Mouse (Mus musculus): Measurements from ENCODE around the gene Rftn2. TPM values are rescaled to one million over a fixed set of nuclear protein-coding genes. Genes with fewer than 3 reads are reported as not detected.
"Not testable (repeated sequence)": the region's sequence is repeated elsewhere in the genome, so short reads cannot be mapped to it uniquely, and the experiment has no call there.

Gene Rftn2
- polyA plus RNA-seq, 1 experiment from 2014 or later = 6.9 TPM

DNA sequence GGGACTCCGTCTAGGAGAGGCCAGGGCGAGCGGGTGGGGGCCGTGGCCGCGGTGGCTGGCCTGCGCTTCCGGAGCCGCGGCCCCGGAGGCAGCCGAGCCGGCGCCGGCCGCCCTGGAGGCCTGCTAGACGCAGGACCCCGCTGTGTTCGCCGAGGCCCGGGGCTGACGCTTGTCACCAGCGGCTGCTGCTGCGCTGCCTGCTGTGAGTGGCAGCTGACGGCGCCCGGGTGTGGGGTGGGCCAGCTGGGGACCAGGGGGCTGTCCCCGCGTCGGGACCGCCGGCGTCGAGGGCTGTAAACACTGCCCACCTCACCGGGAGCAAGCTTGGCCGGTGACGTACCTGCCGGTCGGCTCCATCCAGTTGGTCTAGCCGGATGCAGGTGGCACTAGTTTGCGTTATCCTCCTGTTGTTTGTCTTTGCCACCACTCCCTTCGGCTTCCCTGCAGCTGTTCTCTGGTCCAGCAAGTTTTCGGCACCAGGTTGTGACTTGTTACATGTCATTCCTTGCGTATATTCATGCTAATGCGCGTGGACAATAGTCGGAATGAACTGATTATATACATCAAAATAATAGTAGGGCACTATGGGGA is 95.1 kb downstream of the Rftn2 start:
- WGBS = under 1% methylated on average over 34 of the region's 47 CpGs

DNA sequence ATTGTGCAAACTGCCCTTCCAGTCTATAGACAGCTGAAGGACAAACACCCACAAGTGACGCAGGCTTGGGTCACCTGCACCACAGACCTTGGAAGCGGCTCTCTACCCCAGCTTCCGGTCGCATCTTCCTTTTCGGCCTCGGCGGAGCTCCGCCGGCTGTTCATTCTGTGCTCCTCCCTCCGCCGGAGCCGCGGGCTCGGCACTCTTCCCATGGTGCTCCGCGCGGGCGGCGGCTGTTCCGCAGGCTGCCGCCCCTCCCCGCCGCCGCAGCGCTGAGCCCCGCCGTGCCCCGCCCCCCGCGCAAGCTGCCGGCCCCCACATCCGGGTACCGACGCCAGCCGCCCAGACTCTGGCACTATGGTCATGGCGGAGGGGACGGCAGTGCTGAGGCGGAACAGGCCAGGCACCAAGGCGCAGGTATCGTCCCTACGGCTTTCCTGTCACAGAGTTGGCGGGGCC is 95.6 kb downstream of the Rftn2 start, which contains the start of gene Mob4:
Gene Mob4, plus strand, starts transcription at position 289 of the 459 bp plus-strand sequence.
- Histone ChIP-seq H3K4me3 (peak within 1 kb of the TSS; percentile 71), H3K27me3 (replicated peaks) (no peaks in the 10 kb centered on the region), H3K36me3 (replicated peaks) (no peaks in the 10 kb centered on the region), H3K9me3 (no peaks in the 10 kb centered on the region), H3K4me1 (peaks cover 24% of the 10 kb centered on the region), H3K27ac (peak within 1 kb of the TSS; percentile 95), H3K4me2 (peak within 1 kb of the TSS; percentile 62), H3K9ac (peak within 1 kb of the TSS; percentile 99)
- under 1% methylated on average over 42 of the region's 42 CpGs for WGBS
- ATAC-seq (replicated peaks) = peak; percentile 98

More for the DNA sequence above, 95.1 kb downstream of the Rftn2 start:
- H3K4me3 ChIP-seq = peak overlapping the region; percentile 71
- H3K36me3 ChIP-seq (replicated peaks) = no peaks in the 10 kb centered on the region
- peak overlapping the region; percentile 95 for H3K27ac ChIP-seq
- H3K9me3 ChIP-seq = no peaks in the 10 kb centered on the region
- H3K4me2 ChIP-seq = peak overlapping the region; percentile 62
- H3K4me1 ChIP-seq = peaks cover 24% of the 10 kb centered on the region
- peak overlapping the region; percentile 99 for H3K9ac ChIP-seq
- peak; percentile 82 for ATAC-seq (replicated peaks)
- H3K27me3 ChIP-seq (replicated peaks) = no peaks in the 10 kb centered on the region

DNA sequence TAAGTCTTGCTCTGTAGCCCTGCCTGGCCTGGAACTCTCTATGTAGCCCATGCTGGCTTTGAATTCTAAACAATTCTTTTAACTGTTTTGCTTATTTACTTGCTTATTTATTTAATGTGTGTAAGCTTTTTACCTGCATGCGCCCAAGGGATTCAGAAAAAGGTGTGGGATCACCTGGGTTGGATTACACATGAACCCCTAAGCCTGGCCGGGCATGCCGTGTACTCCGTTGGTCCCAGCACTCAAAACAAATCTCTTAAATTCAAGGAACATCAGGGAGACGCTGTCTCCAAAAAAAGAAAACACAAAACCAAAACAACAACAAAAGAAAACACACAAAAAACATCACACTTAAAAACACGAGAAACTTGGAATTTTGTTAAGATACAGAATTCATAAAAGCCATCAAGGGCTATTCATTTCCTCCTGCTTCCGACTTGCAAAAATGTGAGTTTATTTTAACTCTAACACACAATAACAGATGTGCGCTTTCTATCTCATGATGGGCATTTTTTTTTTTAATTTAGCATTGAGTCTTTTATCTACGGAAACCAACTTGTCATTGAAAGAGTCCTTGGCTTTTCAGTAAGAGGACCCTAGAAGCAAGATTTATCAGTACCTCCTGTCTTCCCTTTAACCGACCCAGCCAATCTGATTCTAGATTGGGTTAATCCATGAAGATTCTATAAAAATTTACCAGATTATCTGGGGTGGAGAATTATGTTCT is 96.2 kb downstream of the Rftn2 start:
- peak overlapping the region; percentile 61 for H3K9ac ChIP-seq
- peak overlapping the region; percentile 95 for H3K27ac ChIP-seq
- ATAC-seq (replicated peaks) = no peak
- H3K9me3 ChIP-seq = no peaks in the 10 kb centered on the region
- H3K4me2 ChIP-seq = peak overlapping the region; percentile 62
- 68% methylated on average over 10 of the region's 10 CpGs for WGBS
- H3K36me3 ChIP-seq (replicated peaks) = no peaks in the 10 kb centered on the region
- peak overlapping the region; percentile 71 for H3K4me3 ChIP-seq
- no peaks in the 10 kb centered on the region for H3K27me3 ChIP-seq (replicated peaks)
- H3K4me1 ChIP-seq = peaks cover 24% of the 10 kb centered on the region

DNA sequence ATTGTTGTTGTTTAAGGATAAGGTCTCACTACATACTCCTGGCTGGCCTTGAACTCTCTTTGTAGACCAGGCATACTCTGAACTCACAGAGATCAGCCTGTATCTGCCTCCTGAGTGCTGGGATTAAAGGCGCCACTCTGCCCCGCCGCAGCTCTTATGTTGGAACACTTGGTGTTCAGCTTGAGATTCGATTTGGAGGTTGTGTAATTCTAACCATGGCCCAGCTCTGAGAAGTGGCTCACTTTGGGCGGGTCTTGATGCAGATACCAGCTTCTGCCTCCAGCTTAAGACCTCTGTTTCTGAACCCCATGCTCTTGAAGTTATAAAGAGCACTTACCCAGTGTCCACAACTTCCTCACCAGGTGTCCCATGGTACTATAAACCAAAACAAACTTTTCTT is 96.9 kb downstream of the Rftn2 start:
- H3K4me2 ChIP-seq = no peak overlapping the region
- no peaks in the 10 kb centered on the region for H3K36me3 ChIP-seq (replicated peaks)
- no peak overlapping the region for H3K27ac ChIP-seq
- 93% methylated on average over 5 of the region's 5 CpGs for WGBS
- no peak overlapping the region for H3K9ac ChIP-seq
- H3K9me3 ChIP-seq = no peaks in the 10 kb centered on the region
- ATAC-seq (replicated peaks) = no peak
- H3K4me3 ChIP-seq = no peak overlapping the region
- peaks cover 24% of the 10 kb centered on the region for H3K4me1 ChIP-seq
- H3K27me3 ChIP-seq (replicated peaks) = no peaks in the 10 kb centered on the region

DNA sequence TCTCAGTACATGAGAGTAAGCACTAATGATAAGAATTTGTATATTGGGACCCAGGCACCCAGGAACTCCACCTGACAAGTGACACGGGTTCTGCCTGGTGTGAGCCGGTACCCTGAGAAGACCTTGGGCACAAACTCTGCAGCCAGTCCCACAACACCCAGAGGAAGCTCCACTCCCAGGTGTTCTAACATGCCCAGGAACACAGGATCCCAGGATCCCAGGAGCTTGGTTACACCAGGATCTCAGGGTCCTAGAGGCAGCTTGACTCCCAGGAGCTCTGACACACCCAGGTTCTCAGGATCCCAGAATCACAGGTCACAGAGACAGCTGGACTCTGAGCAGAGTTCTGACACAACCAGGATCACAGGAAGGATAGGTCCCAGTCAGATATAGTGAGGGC is 102.4 kb downstream of the Rftn2 start:
- H3K4me1 ChIP-seq; H3K27ac ChIP-seq; ATAC-seq (replicated peaks); H3K4me3 ChIP-seq; H3K9ac ChIP-seq; H3K36me3 ChIP-seq (replicated peaks); H3K27me3 ChIP-seq (replicated peaks); H3K9me3 ChIP-seq; H3K4me2 ChIP-seq: not testable (repeated sequence)
- WGBS = 89% methylated on average over 2 of the region's 2 CpGs

- Histone ChIP-seq H3K36me3 (replicated peaks) (no peaks in the 10 kb centered on the region), H3K4me2 (no peak overlapping the region), H3K4me3 (no peak overlapping the region), H3K27ac (no peak overlapping the region), H3K9me3 (no peaks in the 10 kb centered on the region), H3K9ac (no peak overlapping the region), H3K4me1 (no peaks in the 10 kb centered on the region), H3K27me3 (replicated peaks) (no peaks in the 10 kb centered on the region)
- whole genome bisulfite sequencing = 95% methylated on average over 2 of the region's 2 CpGs
- ATAC-seq (replicated peaks) = no peak
Observed at GRCm38 (mm10) chr1:55123561-55123960, 103.0 kb downstream of the Rftn2 start.

DNA sequence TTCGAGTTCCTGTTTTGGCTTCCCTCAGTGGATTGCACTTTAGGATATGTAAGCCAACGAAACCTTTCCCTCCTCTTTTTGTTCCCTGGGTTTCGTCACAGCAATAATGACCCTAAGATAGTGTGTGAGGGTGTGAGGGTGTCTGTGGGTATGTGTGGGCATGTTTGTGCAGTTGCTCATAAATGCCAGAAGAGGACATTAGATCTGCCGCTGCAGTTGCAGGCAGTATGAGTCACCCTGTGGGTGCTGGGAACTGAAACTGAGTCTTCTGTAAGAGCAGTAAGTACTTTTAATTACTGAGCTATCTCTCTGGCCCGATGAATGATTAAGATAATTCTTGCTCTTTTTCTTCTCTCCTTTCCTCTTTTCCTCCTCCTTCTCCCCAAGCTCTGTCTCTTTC is 103.5 kb downstream of the Rftn2 start:
- no peaks in the 10 kb centered on the region for H3K9me3 ChIP-seq

More for the DNA sequence above, 103.5 kb downstream of the Rftn2 start:
- H3K9ac ChIP-seq = no peak overlapping the region
- H3K27me3 ChIP-seq (replicated peaks) = no peaks in the 10 kb centered on the region
- no peaks in the 10 kb centered on the region for H3K4me1 ChIP-seq
- no peak overlapping the region for H3K4me3 ChIP-seq
- H3K4me2 ChIP-seq = no peak overlapping the region
- ATAC-seq (replicated peaks) = no peak
- no peaks in the 10 kb centered on the region for H3K36me3 ChIP-seq (replicated peaks)
- WGBS = 89% methylated on average over 5 of the region's 5 CpGs
- no peak overlapping the region for H3K27ac ChIP-seq

Other genes with a start within 250 kb of the Rftn2 start
- 287 and 305 TPM in 2 replicates for gene Sf3b1, start 199.3 kb downstream of the Rftn2 start, polyA plus RNA-seq (2015; fragmentation: Nextera tagmentation; extraction: Ambion mirVana)
- gene Coq10b, start 174.0 kb downstream of the Rftn2 start, polyA plus RNA-seq (2015; fragmentation: Nextera tagmentation; extraction: Ambion mirVana) = 29.2 and 33.3 TPM in 2 replicates
- 195 and 203 TPM in 2 replicates for gene Hspe1, start 138.7 kb downstream of the Rftn2 start, polyA plus RNA-seq (2015; fragmentation: Nextera tagmentation; extraction: Ambion mirVana)
- gene Hspd1, start 138.5 kb downstream of the Rftn2 start, polyA plus RNA-seq (2015; fragmentation: Nextera tagmentation; extraction: Ambion mirVana) = 254 and 262 TPM in 2 replicates
- 165 and 174 TPM in 2 replicates for gene Mob4, start 95.6 kb downstream of the Rftn2 start, polyA plus RNA-seq (2015; fragmentation: Nextera tagmentation; extraction: Ambion mirVana)
- 3.4 and 4.0 TPM in 2 replicates for gene Mars2, start 10.4 kb upstream of the Rftn2 start, polyA plus RNA-seq (2015; fragmentation: Nextera tagmentation; extraction: Ambion mirVana)
- not detected in 2 replicates for gene Boll, start 136.7 kb upstream of the Rftn2 start, polyA plus RNA-seq (2015; fragmentation: Nextera tagmentation; extraction: Ambion mirVana)
- 4.6 and 4.8 TPM in 2 replicates for gene Plcl1, start 179.1 kb upstream of the Rftn2 start, polyA plus RNA-seq (2015; fragmentation: Nextera tagmentation; extraction: Ambion mirVana)

Data from midbrain, embryonic 15.5 days (tissue).